Mouse (Mus musculus): ENCODE data around the gene Cemip.
A peak's percentile ranks its signal among the peaks of the same experiment; 100 is the strongest.
"Not testable (repeated sequence)": the region's sequence is repeated elsewhere in the genome, so short reads cannot be mapped to it uniquely, and the experiment has no call there.

Gene Cemip

GRCm38 (mm10) chr7:84086039-84086829, at the start of gene Cemip:
TSS of gene Cemip (minus strand) at chr7:84086502.
- DNase-seq, result peak; percentile 67 to 71

- DNase-seq, result no peak
These were observed 46.4 kb upstream of the Cemip start for GRCm38 (mm10) chr7:84132704-84133103.

- no peak for DNase-seq
These were observed 45.4 kb upstream of the Cemip start for GRCm38 (mm10) chr7:84131736-84132135.

- no peak for DNase-seq
These were observed 42.4 kb upstream of the Cemip start for GRCm38 (mm10) chr7:84128661-84129060.

- DNase-seq, result no peak
These were observed 39.4 kb upstream of the Cemip start for GRCm38 (mm10) chr7:84125730-84126129.

GRCm38 (mm10) chr7:84123651-84124050, 37.3 kb upstream of the Cemip start:
- not testable (repeated sequence) for DNase-seq

GRCm38 (mm10) chr7:84121778-84122177, 35.5 kb upstream of the Cemip start:
- DNase-seq, result no peak

- DNase-seq, result peak; percentile 45 to 57
These were observed 33.9 kb upstream of the Cemip start for GRCm38 (mm10) chr7:84120142-84120760.

GRCm38 (mm10) chr7:84119216-84120105, 33.2 kb upstream of the Cemip start:
- DNase-seq, result peak; percentile 57 to 68

GRCm38 (mm10) chr7:84117543-84118122, 31.3 kb upstream of the Cemip start:
- DNase-seq, result no peak

- DNase-seq, result peak; percentile 12 to 33
These were observed 30.6 kb upstream of the Cemip start for GRCm38 (mm10) chr7:84116621-84117542.

GRCm38 (mm10) chr7:84115385-84115784, 29.1 kb upstream of the Cemip start:
- peak; percentile 57 to 74 for DNase-seq

- no peak for DNase-seq
These were observed 28.5 kb upstream of the Cemip start for GRCm38 (mm10) chr7:84114775-84115174.

GRCm38 (mm10) chr7:84113035-84113390, 26.7 kb upstream of the Cemip start:
- DNase-seq, result no peak

GRCm38 (mm10) chr7:84112351-84113034, 26.2 kb upstream of the Cemip start:
- DNase-seq, result no peak

- no peak for DNase-seq
These were observed 25.5 kb upstream of the Cemip start for GRCm38 (mm10) chr7:84111716-84112350.

GRCm38 (mm10) chr7:84106942-84107341, 20.6 kb upstream of the Cemip start:
- no peak for DNase-seq

GRCm38 (mm10) chr7:84102589-84102988, 16.3 kb upstream of the Cemip start:
- DNase-seq, result no peak

- DNase-seq, result no peak
These were observed 14.4 kb upstream of the Cemip start for GRCm38 (mm10) chr7:84100672-84101071.

GRCm38 (mm10) chr7:84098098-84098497, 11.8 kb upstream of the Cemip start:
- DNase-seq, result no peak

- DNase-seq, result no peak
These were observed 10.2 kb upstream of the Cemip start for GRCm38 (mm10) chr7:84096501-84096900.

Measured in thymus, postnatal 36 days (tissue).